Mouse (Mus musculus) midbrain, embryonic 11.5 days (tissue): ENCODE measurements around the gene Pfkfb4. TPM values are rescaled to one million over a fixed set of nuclear protein-coding genes. Genes with fewer than 3 reads are reported as not detected.

Experiments used
- ATAC-seq: fragments of 200-750 bp; cut with Nextera tagmentation; 2 replicates; pipeline ENCODE4 v1.8.0; 2017; ENCODE audit warnings: moderate TSS enrichment, moderate library complexity; ENCODE audit not compliant: low FRiP score
- DNase-seq: peaks from one replicate; pipeline ENCODE4 v3.0.0; 2015; ENCODE audit warnings: low spot score; ENCODE audit errors: missing footprints
- H3K27ac ChIP-seq: fragments of 300-500 bp; sonication (generic); 2 replicates; pipeline ENCODE4 v1.5.1; 2014; ENCODE audit warnings: low read depth, low read length
- H3K27me3 ChIP-seq: fragments of 300-500 bp; sonication (generic); 2 replicates; pipeline ENCODE4 v1.6.1; 2014; ENCODE audit warnings: mild to moderate bottlenecking, low read length, moderate library complexity, mixed read lengths; ENCODE audit not compliant: control insufficient read depth, insufficient read depth
- H3K36me3 ChIP-seq: fragments of 300-500 bp; sonication (generic); 2 replicates; pipeline ENCODE4 v1.6.1; 2014; ENCODE audit warnings: mild to moderate bottlenecking, low read length, moderate library complexity, mixed read lengths; ENCODE audit not compliant: control insufficient read depth, insufficient read depth
- H3K4me1 ChIP-seq: fragments of 300-500 bp; sonication (generic); 2 replicates; pipeline ENCODE4 v1.6.1; 2014; ENCODE audit warnings: low read length; ENCODE audit not compliant: control insufficient read depth, insufficient read depth
- H3K4me2 ChIP-seq: fragments of 300-500 bp; sonication (generic); 2 replicates; pipeline ENCODE4 v1.6.1; 2014; ENCODE audit warnings: mild to moderate bottlenecking, moderate library complexity
- H3K4me3 ChIP-seq: fragments of 300-500 bp; sonication (generic); 2 replicates; pipeline ENCODE4 v1.5.1; 2014; ENCODE audit warnings: low read depth, low read length
- H3K9ac ChIP-seq: fragments of 300-500 bp; sonication (generic); 2 replicates; pipeline ENCODE4 v1.6.1; 2014; ENCODE audit warnings: low read length
- H3K9me3 ChIP-seq: fragments of 300-500 bp; sonication (generic); 2 replicates; pipeline ENCODE4 v1.6.1; 2016; ENCODE audit warnings: low read length; ENCODE audit not compliant: control insufficient read depth
- WGBS: fragments of 180-500 bp; shearing (Covaris S2); extraction: QIAGEN DNeasy Blood & Tissue Kit; methylation state at CpG from one replicate; pipeline ENCODE4 v1.1.7; 2014; 5-methylcytosine and 5-hydroxymethylcytosine counted together
- polyA plus RNA-seq: library from polyadenylated mRNA; unstranded; fragments of >200 nt; fragmentation: Nextera tagmentation; extraction: Ambion mirVana; gene quantifications from 2 replicates; pipeline ENCODE4 v1.2.1, GENCODE M21; 2014

Gene Pfkfb4
- polyA plus RNA-seq, 1 experiment from 2014 or later = 10.5 TPM

GRCm38 (mm10) chr9:109056081-109056690 lies 64.6 kb downstream of the Pfkfb4 start:
- Histone ChIP-seq H3K4me2 (no peak overlapping the region), H3K4me1 (peaks cover 9% of the 10 kb centered on the region; the same call in 1 of the 2 replicates), H3K27me3 (no peaks in the 10 kb centered on the region), H3K9me3 (no peaks in the 10 kb centered on the region), H3K36me3 (peaks cover 6% of the 10 kb centered on the region; the same call in 1 of the 2 replicates), H3K4me3 (no peak overlapping the region), H3K9ac (no peak overlapping the region), H3K27ac (no peak overlapping the region)
- DNase-seq = no peak
- ATAC-seq = no peak
- WGBS = 93% methylated on average over 17 of the region's 17 CpGs

DNA sequence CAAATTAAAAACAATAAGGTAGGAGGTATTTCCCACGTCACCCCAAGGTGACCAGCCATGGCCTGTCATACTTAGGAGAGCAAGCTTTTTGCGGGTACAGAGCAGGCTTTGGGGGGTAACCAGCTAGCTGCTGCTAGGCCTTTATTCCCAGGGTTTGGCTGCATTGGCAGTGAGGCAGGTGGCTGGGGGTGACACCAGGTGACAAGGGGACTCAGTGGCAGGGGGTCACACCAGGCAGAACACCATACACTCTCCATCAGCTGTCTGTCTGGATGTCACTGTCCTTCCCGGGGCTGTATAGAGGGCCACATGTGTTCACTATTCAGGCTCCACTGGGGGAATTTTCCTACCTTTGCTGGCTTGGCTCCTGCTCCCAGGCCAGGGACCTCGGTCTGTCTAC lies 65.3 kb downstream of the Pfkfb4 start:
- Histone ChIP-seq H3K36me3 (peaks cover 6% of the 10 kb centered on the region; the same call in 1 of the 2 replicates), H3K4me2 (no peak overlapping the region)
- ATAC-seq = no peak

DNA sequence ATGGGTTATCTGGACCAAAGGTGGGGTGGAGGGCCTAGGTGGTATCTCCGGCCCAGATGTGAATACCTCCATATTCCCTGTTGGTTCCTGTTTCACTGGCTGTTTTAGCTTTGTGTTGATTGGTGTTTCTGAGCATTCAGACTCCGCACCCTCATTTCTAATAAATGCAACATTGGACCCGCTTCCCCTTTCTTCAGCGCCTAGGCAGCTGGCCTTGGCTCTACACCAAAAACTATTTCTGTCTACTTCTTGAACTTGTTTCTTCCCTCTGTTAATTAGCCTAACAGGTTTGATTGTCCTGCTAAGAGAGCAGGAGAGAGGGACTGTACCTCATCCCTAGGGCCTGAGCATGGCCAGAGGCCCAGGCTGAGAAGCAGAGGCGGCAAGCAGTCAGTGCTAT lies 66.0 kb downstream of the Pfkfb4 start:
- Histone ChIP-seq H3K4me2 (no peak overlapping the region), H3K4me3 (no peak overlapping the region), H3K36me3 (peaks cover 6% of the 10 kb centered on the region; the same call in 1 of the 2 replicates), H3K9me3 (no peaks in the 10 kb centered on the region), H3K27me3 (no peaks in the 10 kb centered on the region), H3K9ac (no peak overlapping the region), H3K4me1 (peaks cover 9% of the 10 kb centered on the region; the same call in 1 of the 2 replicates), H3K27ac (no peak overlapping the region)
- 98% methylated on average over 5 of the region's 5 CpGs for WGBS
- ATAC-seq (no peak), DNase-seq (no peak)

More for the DNA sequence above, 65.3 kb downstream of the Pfkfb4 start:
- 81% methylated on average over 4 of the region's 4 CpGs for WGBS
- no peaks in the 10 kb centered on the region for H3K27me3 ChIP-seq
- H3K4me3 ChIP-seq = no peak overlapping the region
- no peaks in the 10 kb centered on the region for H3K9me3 ChIP-seq
- H3K27ac ChIP-seq = no peak overlapping the region
- no peak for DNase-seq
- no peak overlapping the region for H3K9ac ChIP-seq
- H3K4me1 ChIP-seq = peaks cover 9% of the 10 kb centered on the region; the same call in 1 of the 2 replicates

- Histone ChIP-seq H3K9ac (no peak overlapping the region), H3K9me3 (no peaks in the 10 kb centered on the region), H3K4me2 (no peak overlapping the region), H3K4me1 (peaks cover 9% of the 10 kb centered on the region; the same call in 1 of the 2 replicates), H3K27me3 (no peaks in the 10 kb centered on the region), H3K4me3 (no peak overlapping the region), H3K36me3 (peaks cover 6% of the 10 kb centered on the region; the same call in 1 of the 2 replicates), H3K27ac (no peak overlapping the region)
- 92% methylated on average over 19 of the region's 19 CpGs for WGBS
- DNase-seq = no peak
- no peak for ATAC-seq
Observed at GRCm38 (mm10) chr9:109058006-109058765, 66.6 kb downstream of the Pfkfb4 start.

- Histone ChIP-seq H3K9me3 (no peaks in the 10 kb centered on the region), H3K4me3 (peak within 1 kb of the TSS; percentile 6; the same call in 1 of the 2 replicates), H3K4me2 (peak within 1 kb of the TSS; percentile 20), H3K27ac (peak within 1 kb of the TSS; percentile 5; the same call in 1 of the 2 replicates), H3K4me1 (peaks cover 9% of the 10 kb centered on the region; the same call in 1 of the 2 replicates), H3K36me3 (peaks cover 11% of the 10 kb centered on the region; the same call in 1 of the 2 replicates), H3K9ac (peak within 1 kb of the TSS; percentile 41), H3K27me3 (no peaks in the 10 kb centered on the region)
- 28% methylated on average over 15 of the region's 15 CpGs for WGBS
- DNase-seq (peak; percentile 98), ATAC-seq (peak; percentile 77)
Observed at GRCm38 (mm10) chr9:109059136-109059903, 67.7 kb downstream of the Pfkfb4 start, which contains the start of gene Trex1. TSS of gene Trex1 (minus strand) at chr9:109059734.

DNA sequence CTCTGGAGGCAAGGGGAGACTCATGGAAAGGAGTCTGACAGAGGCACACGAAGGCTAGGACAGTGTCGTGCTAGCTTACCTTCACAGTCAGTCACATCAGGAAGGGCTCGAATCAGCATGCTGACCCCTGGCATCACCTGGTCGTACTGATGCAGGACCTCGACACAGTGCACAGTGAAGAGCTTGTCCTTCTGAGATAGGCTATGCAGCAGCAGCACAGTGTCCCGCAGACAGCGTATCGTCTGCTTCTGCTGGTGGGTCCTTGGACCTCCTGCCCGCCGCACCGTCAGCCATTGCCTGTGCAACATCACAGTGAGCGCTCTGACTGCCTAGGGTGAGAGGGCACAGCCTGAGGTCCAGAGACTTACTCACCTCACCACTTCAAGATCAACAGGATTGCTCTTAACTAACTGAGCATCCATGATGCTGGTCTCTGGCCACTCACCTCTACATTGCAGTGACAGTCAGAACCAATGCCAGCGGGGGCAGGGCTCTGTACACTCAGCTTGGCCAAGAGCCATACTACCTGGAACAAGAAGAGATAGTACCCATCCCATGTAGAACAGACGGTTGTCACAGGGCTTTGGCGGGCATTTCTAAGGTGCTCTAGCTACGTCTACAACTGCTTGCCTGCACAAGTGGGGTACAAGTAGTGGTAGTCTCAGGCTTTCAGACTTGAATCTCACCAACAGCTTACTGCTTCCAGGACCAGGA lies 68.8 kb downstream of the Pfkfb4 start:
- ATAC-seq (no peak; the same call in 1 of the 2 replicates), DNase-seq (no peak)
- WGBS = 91% methylated on average over 16 of the region's 16 CpGs
- H3K27ac ChIP-seq = no peak overlapping the region
- H3K27me3 ChIP-seq = no peaks in the 10 kb centered on the region
- peaks cover 21% of the 10 kb centered on the region for H3K36me3 ChIP-seq
- peaks cover 6% of the 10 kb centered on the region; the same call in 1 of the 2 replicates for H3K4me1 ChIP-seq
- H3K4me3 ChIP-seq = no peak overlapping the region
- H3K9me3 ChIP-seq = no peaks in the 10 kb centered on the region
- no peak overlapping the region for H3K9ac ChIP-seq
- H3K4me2 ChIP-seq = no peak overlapping the region

DNA sequence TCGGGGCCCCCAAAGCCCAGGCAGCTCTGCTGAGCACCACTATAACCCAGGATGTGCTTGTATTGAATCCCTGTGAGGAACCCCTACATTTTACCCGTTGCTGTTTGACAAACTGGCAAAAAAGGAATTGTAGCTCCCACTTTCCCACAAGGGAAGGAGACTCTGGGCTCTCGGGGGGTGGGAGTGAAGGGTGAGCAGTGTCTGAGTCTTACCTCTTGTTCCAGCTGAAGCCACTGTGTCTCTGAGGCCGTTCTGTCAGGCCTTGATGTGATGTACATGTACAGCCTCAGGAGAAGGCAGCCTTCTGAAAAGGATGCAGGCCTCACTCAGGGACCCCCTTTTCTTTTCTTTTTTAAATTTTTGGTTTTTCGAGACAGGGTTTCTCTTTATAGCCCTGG lies 69.3 kb downstream of the Pfkfb4 start:
- WGBS = 84% methylated on average over 5 of the region's 5 CpGs
- ATAC-seq (no peak), DNase-seq (no peak)
- H3K27ac ChIP-seq = no peak overlapping the region
- H3K27me3 ChIP-seq = no peaks in the 10 kb centered on the region
- no peak overlapping the region for H3K9ac ChIP-seq
- H3K9me3 ChIP-seq = no peaks in the 10 kb centered on the region
- no peak overlapping the region for H3K4me3 ChIP-seq
- H3K4me2 ChIP-seq = no peak overlapping the region
- H3K36me3 ChIP-seq = peaks cover 26% of the 10 kb centered on the region
- peaks cover 6% of the 10 kb centered on the region; the same call in 1 of the 2 replicates for H3K4me1 ChIP-seq

DNA sequence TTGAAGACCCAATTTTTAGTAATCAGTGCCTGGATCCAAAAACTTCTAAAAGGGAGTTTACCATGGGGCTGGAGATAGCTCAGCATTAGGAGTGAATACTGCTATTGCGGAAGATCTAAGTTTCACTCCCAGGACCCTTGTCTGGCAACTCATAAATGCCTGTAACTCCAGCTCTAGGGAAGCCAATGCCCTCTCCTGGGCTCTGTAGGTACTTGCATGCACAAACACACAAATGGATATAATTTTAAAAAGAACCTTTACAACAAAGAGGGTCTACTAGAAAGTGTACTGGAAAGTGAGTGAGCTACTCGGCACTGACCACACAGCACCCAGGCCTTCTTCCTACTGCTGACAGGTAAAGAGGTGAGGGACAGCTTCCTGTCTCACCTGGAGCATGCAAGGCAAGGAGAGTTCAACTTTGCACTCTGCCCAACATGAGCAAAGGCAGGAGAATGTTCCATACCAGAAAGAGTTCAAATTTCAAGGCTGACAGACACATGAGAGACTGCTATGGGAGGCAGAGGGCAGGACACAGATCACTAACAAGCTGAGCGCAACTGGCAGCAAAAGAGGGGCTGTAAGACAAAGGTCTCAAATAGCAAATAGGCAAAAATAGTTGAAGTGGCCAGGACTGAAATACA lies 76.6 kb downstream of the Pfkfb4 start:
- Histone ChIP-seq H3K4me2 (no peak overlapping the region), H3K27ac (no peak overlapping the region), H3K27me3 (no peaks in the 10 kb centered on the region), H3K9ac (no peak overlapping the region), H3K9me3 (no peaks in the 10 kb centered on the region), H3K4me3 (no peak overlapping the region), H3K36me3 (peaks cover 49% of the 10 kb centered on the region), H3K4me1 (peaks cover 7% of the 10 kb centered on the region)
- WGBS = 94% methylated on average over 3 of the region's 3 CpGs
- ATAC-seq = no peak
- DNase-seq = no peak
